Mouse (Mus musculus) limb, embryonic 14.5 days (tissue): ENCODE results near the gene Irf2bp1. TPM values are rescaled to one million over a fixed set of nuclear protein-coding genes. Genes with fewer than 3 reads are reported as not detected.

Source experiments
- ATAC-seq: fragments of 200-750 bp; cut with Nextera tagmentation; 2 replicates; pipeline ENCODE4 v1.8.0; 2017; ENCODE audit warnings: low read depth, moderate number of reproducible peaks, moderate TSS enrichment; ENCODE audit not compliant: low FRiP score
- DNase-seq: peaks from one replicate; pipeline ENCODE4 v3.0.0-alpha.2; 2015; ENCODE audit warnings: low spot score
- H3K27ac ChIP-seq: fragments of 300-500 bp; sonication (generic); replicated peaks from 2 replicates; pipeline ENCODE4 v1.5.1; 2014; ENCODE audit warnings: low read depth, mild to moderate bottlenecking, low read length, moderate library complexity, mixed read lengths
- H3K27me3 ChIP-seq: fragments of 300-500 bp; sonication (generic); 2 replicates; pipeline ENCODE4 v1.6.1; 2014; ENCODE audit warnings: low read length, mixed read lengths; ENCODE audit not compliant: control insufficient read depth, insufficient read depth
- H3K36me3 ChIP-seq: fragments of 300-500 bp; sonication (generic); 2 replicates; pipeline ENCODE4 v1.6.1; 2014; ENCODE audit warnings: mild to moderate bottlenecking, low read length, moderate library complexity, mixed read lengths; ENCODE audit not compliant: control insufficient read depth, insufficient read depth
- H3K4me1 ChIP-seq: fragments of 300-500 bp; sonication (generic); 2 replicates; pipeline ENCODE4 v1.6.1; 2014; ENCODE audit warnings: antibody characterized with exemption, low read length, mixed read lengths; ENCODE audit not compliant: control insufficient read depth, insufficient read depth
- H3K4me2 ChIP-seq: fragments of 300-500 bp; sonication (generic); replicated peaks from 2 replicates; pipeline ENCODE4 v1.6.1; 2014; ENCODE audit warnings: low read depth, mild to moderate bottlenecking, low read length, moderate library complexity; ENCODE audit not compliant: severe bottlenecking
- H3K4me3 ChIP-seq: fragments of 300-500 bp; sonication (generic); replicated peaks from 2 replicates; pipeline ENCODE4 v1.5.1; 2014; ENCODE audit warnings: low read length
- H3K9ac ChIP-seq: fragments of 300-500 bp; sonication (generic); 2 replicates; pipeline ENCODE4 v1.6.1; 2014; ENCODE audit warnings: mild to moderate bottlenecking, low read depth, low read length, moderate library complexity; ENCODE audit not compliant: severe bottlenecking
- H3K9me3 ChIP-seq: fragments of 300-500 bp; sonication (generic); 2 replicates; pipeline ENCODE4 v1.6.1; 2016; ENCODE audit warnings: low read length; ENCODE audit not compliant: control insufficient read depth
- POLR2A ChIP-seq: fragments of 200-500 bp; IDR thresholded peaks from 2 replicates; pipeline ENCODE4 v1.8.0; 2012; ENCODE audit warnings: inconsistent platforms, mild to moderate bottlenecking, moderate library complexity, borderline replicate concordance; ENCODE audit not compliant: insufficient read depth, insufficient read length; ENCODE audit errors: extremely low read depth
- WGBS: fragments of 180-500 bp; shearing (Covaris S2); extraction: QIAGEN DNeasy Blood & Tissue Kit; methylation state at CpG from one replicate; pipeline ENCODE4 v1.1.7; 2014; 5-methylcytosine and 5-hydroxymethylcytosine counted together
- polyA plus RNA-seq, 2 experiments: library from polyadenylated mRNA; depleted of rRNA in 1 of 2; stranded (reverse) in 1 of 2; unstranded in 1 of 2; fragments of >200 nt; fragmentation: Nextera tagmentation in 1 of 2; extraction: Ambion mirVana in 1 of 2; gene quantifications; 2 replicates each; pipeline versions ENCODE4 v1.2.1 to v1.2.3; 2012 to 2014

Gene Irf2bp1
- polyA plus RNA-seq, 2 experiments: 34.2 to 36.1 TPM

DNA sequence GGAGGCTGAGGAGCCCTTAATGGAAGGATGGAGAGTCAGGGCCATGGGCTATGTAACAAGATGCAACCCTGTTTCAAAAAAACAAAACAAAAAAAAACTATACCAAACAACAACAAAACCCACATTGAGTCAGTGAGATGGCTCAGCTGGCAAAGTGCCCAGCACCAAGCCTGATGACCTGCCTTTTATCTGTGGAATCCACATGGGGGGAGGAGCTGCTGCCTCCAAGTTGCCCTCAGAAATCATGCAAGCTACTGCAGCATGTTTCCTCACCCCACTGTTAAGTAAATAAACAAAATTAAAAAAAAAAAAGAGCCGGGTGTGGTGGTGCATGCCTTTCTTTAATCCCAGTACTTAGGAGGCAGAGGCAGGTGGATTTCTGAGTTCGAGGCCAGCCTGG is 17.3 kb upstream of the Irf2bp1 start:
- Histone ChIP-seq H3K4me2 (no peak overlapping the region), H3K9ac (no peak overlapping the region), H3K27ac (no peak overlapping the region), H3K9me3 (no peaks in the 10 kb centered on the region), H3K4me3 (no peak overlapping the region), H3K4me1 (peaks cover 3% of the 10 kb centered on the region; the same call in 1 of the 2 replicates), H3K36me3 (no peaks in the 10 kb centered on the region), H3K27me3 (0 out of 2 replicates have a peak, but pooled peaks cover under 1% of the 10 kb centered on the region)
- DNase-seq (no peak), ATAC-seq (no peak)
- WGBS: 79% methylated on average over 2 of the region's 2 CpGs
- TF ChIP-seq POLR2A: no peak

DNA sequence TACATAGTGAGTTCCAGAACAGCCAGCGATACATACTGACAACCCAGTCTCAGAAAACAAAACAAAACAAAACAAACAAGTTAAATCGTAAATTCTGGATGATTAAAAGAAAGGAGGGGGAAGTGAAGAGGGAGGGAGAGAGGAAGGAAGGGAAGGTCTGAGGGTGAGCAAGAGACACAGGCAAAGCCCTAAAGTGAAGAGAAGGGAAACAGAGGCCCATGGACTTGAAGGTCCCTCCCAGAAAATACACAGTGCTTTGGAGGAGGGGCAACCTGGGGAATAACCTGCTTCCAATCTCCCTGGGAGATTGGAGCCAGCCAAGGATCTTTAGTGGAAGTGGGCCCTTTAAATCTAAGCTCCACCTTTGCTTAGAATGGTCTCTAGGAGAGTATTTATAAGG is 16.7 kb upstream of the Irf2bp1 start, which contains the start of gene Nanos2:
Gene Nanos2, plus strand, starts transcription at position 301 of the 400 bp plus-strand sequence.
- no peak within 1 kb of the TSS for H3K9ac ChIP-seq
- H3K4me1 ChIP-seq: peaks cover 3% of the 10 kb centered on the region; the same call in 1 of the 2 replicates
- no peak within 1 kb of the TSS for H3K27ac ChIP-seq
- DNase-seq (no peak), ATAC-seq (no peak)
- H3K36me3 ChIP-seq: no peaks in the 10 kb centered on the region
- peaks cover 7% of the 10 kb centered on the region for H3K27me3 ChIP-seq
- H3K4me3 ChIP-seq: no peak within 1 kb of the TSS
- WGBS: 58% methylated on average over 2 of the region's 2 CpGs
- no peak for TF ChIP-seq POLR2A
- H3K4me2 ChIP-seq: no peak within 1 kb of the TSS
- no peaks in the 10 kb centered on the region for H3K9me3 ChIP-seq

DNA sequence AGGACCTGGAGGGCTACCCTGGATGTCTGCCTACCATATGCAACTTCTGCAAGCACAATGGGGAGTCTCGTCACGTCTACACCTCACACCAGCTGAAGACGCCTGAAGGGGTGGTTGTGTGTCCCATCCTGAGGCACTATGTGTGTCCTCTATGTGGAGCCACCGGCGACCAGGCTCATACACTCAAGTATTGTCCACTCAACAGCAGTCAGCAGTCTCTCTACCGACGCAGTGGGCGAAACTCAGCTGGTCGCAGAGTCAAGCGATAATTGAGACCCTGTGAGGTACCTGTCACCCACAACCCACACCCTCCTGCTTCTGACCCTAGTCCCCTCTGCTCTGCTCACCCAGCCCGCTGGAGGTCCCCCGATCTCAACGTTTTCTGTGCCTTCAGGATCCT is 16.1 kb upstream of the Irf2bp1 start:
- Histone ChIP-seq H3K4me3 (no peak overlapping the region), H3K27ac (no peak overlapping the region), H3K9ac (no peak overlapping the region), H3K36me3 (no peaks in the 10 kb centered on the region), H3K27me3 (peaks cover 13% of the 10 kb centered on the region), H3K4me1 (peaks cover 9% of the 10 kb centered on the region), H3K4me2 (no peak overlapping the region), H3K9me3 (no peaks in the 10 kb centered on the region)
- 69% methylated on average over 13 of the region's 13 CpGs for WGBS
- DNase-seq: no peak
- TF ChIP-seq POLR2A: no peak
- no peak for ATAC-seq

DNA sequence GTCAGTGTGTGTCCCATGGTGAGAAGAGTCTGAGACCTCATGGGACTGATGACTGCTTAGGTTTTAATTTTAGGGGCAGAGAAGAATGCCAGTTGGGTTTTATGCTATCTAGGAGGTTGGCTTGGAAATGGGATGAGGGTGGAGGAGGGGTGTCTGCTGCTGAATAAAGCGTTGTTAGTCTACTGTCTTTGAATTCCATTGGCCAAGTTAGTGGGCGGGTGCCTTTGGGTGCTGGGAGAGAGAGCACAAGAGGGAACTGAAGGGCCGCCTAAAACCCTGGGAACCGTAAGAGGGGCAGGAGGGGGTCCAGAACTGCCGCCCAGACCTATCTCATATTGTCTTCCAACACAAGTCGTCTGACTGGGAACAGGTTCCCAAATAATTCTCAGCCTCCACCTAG is 15.1 kb upstream of the Irf2bp1 start:
- Histone ChIP-seq H3K4me3 (no peak overlapping the region), H3K9me3 (no peaks in the 10 kb centered on the region), H3K27ac (no peak overlapping the region), H3K36me3 (no peaks in the 10 kb centered on the region), H3K9ac (no peak overlapping the region), H3K4me2 (no peak overlapping the region), H3K4me1 (peaks cover 10% of the 10 kb centered on the region), H3K27me3 (peaks cover 16% of the 10 kb centered on the region)
- no peak for ATAC-seq
- 73% methylated on average over 6 of the region's 6 CpGs for WGBS
- DNase-seq: no peak
- TF ChIP-seq POLR2A: no peak

DNA sequence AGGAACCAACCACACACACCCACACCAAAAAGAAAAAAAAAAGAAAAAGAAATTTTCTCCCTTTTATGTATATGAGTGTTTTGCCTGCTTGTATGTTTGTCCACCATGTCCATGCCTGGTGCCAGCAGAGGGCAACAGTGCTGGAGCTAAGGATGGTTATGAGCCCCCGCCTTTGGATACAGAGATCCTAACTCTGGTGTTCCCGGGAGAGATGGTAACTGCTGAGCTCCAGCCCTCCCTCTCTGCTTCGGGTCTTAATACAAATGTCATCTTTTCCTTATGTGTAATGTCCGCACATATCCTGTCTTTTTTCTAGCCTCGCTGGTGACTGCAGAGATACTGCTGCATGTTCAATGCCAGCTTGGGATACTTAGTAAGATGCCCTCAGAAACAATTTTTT is 13.8 kb upstream of the Irf2bp1 start:
- no peak for TF ChIP-seq POLR2A
- peak overlapping the region; percentile 49 for H3K4me3 ChIP-seq
- no peaks in the 10 kb centered on the region for H3K36me3 ChIP-seq
- DNase-seq (no peak), ATAC-seq (no peak)
- peak overlapping the region; percentile 86 for H3K4me2 ChIP-seq
- 0 out of 2 replicates have a peak overlapping the region, but pooled peaks have one; percentile 12 for H3K9ac ChIP-seq
- H3K27ac ChIP-seq: peak overlapping the region; percentile 73
- H3K4me1 ChIP-seq: peaks cover 10% of the 10 kb centered on the region
- 8% methylated on average over 5 of the region's 5 CpGs for WGBS
- no peaks in the 10 kb centered on the region for H3K9me3 ChIP-seq
- H3K27me3 ChIP-seq: peaks cover 16% of the 10 kb centered on the region
